Comparison of ENCODE assay signal across 10 mouse cellular contexts in genomic region chr4:129191691-129192090, GRCm38 (mm10). TPM values are rescaled to one million over a fixed set of nuclear protein-coding genes. Genes with fewer than 3 reads are reported as not detected.
A peak's percentile ranks its signal among the peaks of the same experiment; 100 is the strongest.
DNase-seq lines count a peak whose midpoint lies in the region; ATAC-seq and TF ChIP-seq lines count a peak whose summit lies in the region.
"Had no signal": no experiment of that assay in that cellular context is flagged by ENCODE, and none has a peak within 500 bp of the region (broad histone marks: within the 10 kb centered on the region; RNA-seq: fewer than 3 reads in every experiment).

No protein-coding gene starts in this region.

- H3K4me1 ChIP-seq in hindbrain, embryonic 13.5 days (replicated peaks), result peaks cover 41% of the 10 kb centered on the region
- H3K4me1 ChIP-seq in hindbrain, postnatal 0 days (ENCODE audit: insufficient read depth, low read length), result peaks cover 11% of the 10 kb centered on the region
- H3K4me1 ChIP-seq in stomach, embryonic 15.5 days, result peaks cover 12% of the 10 kb centered on the region
- peaks cover 5% of the 10 kb centered on the region; the same call in 1 of the 2 replicates for H3K4me1 ChIP-seq in stomach, postnatal 0 days (replicated peaks; ENCODE audit: control insufficient read depth, insufficient read depth)
- peaks cover 19% of the 10 kb centered on the region for H3K4me1 ChIP-seq in limb, embryonic 12.5 days (replicated peaks)

- H3K4me2 ChIP-seq in hindbrain, embryonic 13.5 days, result no peak overlapping the region
- H3K4me2 ChIP-seq in hindbrain, postnatal 0 days (ENCODE audit: low read depth, low read length), result no peak overlapping the region; the same call in 1 of the 2 replicates
- H3K4me2 ChIP-seq in stomach, embryonic 15.5 days, result peak overlapping the region; percentile 65; the same call in 1 of the 2 replicates
- no peak overlapping the region for H3K4me2 ChIP-seq in stomach, postnatal 0 days (replicated peaks; ENCODE audit: low read depth)
- peak overlapping the region; percentile 86; the same call in 1 of the 2 replicates for H3K4me2 ChIP-seq in limb, embryonic 12.5 days

- DNase-seq in hindbrain, postnatal 0 days (ENCODE audit: low spot score), result no peak
- DNase-seq in stomach, postnatal 0 days (ENCODE audit: low spot score), result no peak
- DNase-seq in layer of hippocampus, adult 9-11 months, result no peak
- no peak for DNase-seq in embryo, embryonic 10 days (ENCODE audit: low spot score)
- no peak for DNase-seq in adrenal gland, postnatal 36 days
- DNase-seq: lung, postnatal 10 days had no signal

- no peak overlapping the region for H3K27ac ChIP-seq in hindbrain, embryonic 13.5 days
- no peak overlapping the region for H3K27ac ChIP-seq in hindbrain, postnatal 0 days
- no peak overlapping the region for H3K27ac ChIP-seq in stomach, embryonic 15.5 days
- H3K27ac ChIP-seq in stomach, postnatal 0 days (replicated peaks), result no peak overlapping the region
- no peak overlapping the region for H3K27ac ChIP-seq in limb, embryonic 12.5 days
- H3K27ac ChIP-seq: heart, embryonic 15.5 days had no signal

- TF ChIP-seq CTCF in hindbrain, postnatal 0 days (IDR thresholded peaks at IDR 0.05; ENCODE audit: low read depth), result no peak
- TF ChIP-seq CTCF in stomach, postnatal 0 days (IDR thresholded peaks at IDR 0.05; ENCODE audit: low read depth), result no peak

- 74% methylated on average over 5 of the region's 5 CpGs for WGBS in hindbrain, embryonic 13.5 days
- 77% methylated on average over 5 of the region's 5 CpGs for WGBS in hindbrain, postnatal 0 days
- 76% methylated on average over 5 of the region's 5 CpGs for WGBS in stomach, embryonic 15.5 days
- 70% methylated on average over 5 of the region's 5 CpGs for WGBS in stomach, postnatal 0 days
- 72% methylated on average over 5 of the region's 5 CpGs for WGBS in limb, embryonic 12.5 days

- no peak for TF ChIP-seq EP300 in stomach, postnatal 0 days (optimal IDR thresholded peaks at IDR 0.05)

- H3K36me3 ChIP-seq in hindbrain, embryonic 13.5 days, result peaks cover 31% of the 10 kb centered on the region
- H3K36me3 ChIP-seq in hindbrain, postnatal 0 days (ENCODE audit: insufficient read depth, low read length), result peaks cover 10% of the 10 kb centered on the region; the same call in 1 of the 2 replicates
- H3K36me3 ChIP-seq in stomach, embryonic 15.5 days, result peaks cover 2% of the 10 kb centered on the region; the same call in 1 of the 2 replicates
- no peaks in the 10 kb centered on the region; the same call in 1 of the 2 replicates for H3K36me3 ChIP-seq in stomach, postnatal 0 days (ENCODE audit: control insufficient read depth, insufficient read depth, low read length)
- H3K36me3 ChIP-seq in limb, embryonic 12.5 days, result peaks cover 34% of the 10 kb centered on the region

- H3K27me3 ChIP-seq in hindbrain, embryonic 13.5 days, result no peaks in the 10 kb centered on the region
- H3K27me3 ChIP-seq in hindbrain, postnatal 0 days (ENCODE audit: insufficient read depth, low read length), result no peaks in the 10 kb centered on the region
- no peaks in the 10 kb centered on the region for H3K27me3 ChIP-seq in stomach, embryonic 15.5 days (replicated peaks)
- H3K27me3 ChIP-seq in stomach, postnatal 0 days (ENCODE audit: control insufficient read depth, insufficient read depth, low read length), result no peaks in the 10 kb centered on the region
- no peaks in the 10 kb centered on the region for H3K27me3 ChIP-seq in limb, embryonic 12.5 days
- H3K27me3 ChIP-seq: heart, embryonic 15.5 days had no signal

- H3K9me3 ChIP-seq in hindbrain, embryonic 13.5 days, result no peaks in the 10 kb centered on the region
- no peaks in the 10 kb centered on the region for H3K9me3 ChIP-seq in hindbrain, postnatal 0 days (ENCODE audit: low read length)
- no peaks in the 10 kb centered on the region for H3K9me3 ChIP-seq in stomach, embryonic 15.5 days
- H3K9me3 ChIP-seq in stomach, postnatal 0 days (ENCODE audit: control insufficient read depth, low read length), result no peaks in the 10 kb centered on the region
- H3K9me3 ChIP-seq in limb, embryonic 12.5 days, result no peaks in the 10 kb centered on the region
- H3K9me3 ChIP-seq: heart, embryonic 15.5 days had no signal

- peak overlapping the region; percentile 87 for H3K9ac ChIP-seq in hindbrain, embryonic 13.5 days
- no peak overlapping the region for H3K9ac ChIP-seq in hindbrain, postnatal 0 days (replicated peaks; ENCODE audit: low read length)
- H3K9ac ChIP-seq in stomach, embryonic 15.5 days, result no peak overlapping the region
- H3K9ac ChIP-seq in stomach, postnatal 0 days (ENCODE audit: low read length), result no peak overlapping the region
- H3K9ac ChIP-seq in limb, embryonic 12.5 days (replicated peaks), result no peak overlapping the region

- H3K4me3 ChIP-seq in hindbrain, embryonic 13.5 days, result peak overlapping the region; percentile 90; the same call in 1 of the 2 replicates
- H3K4me3 ChIP-seq in hindbrain, postnatal 0 days (ENCODE audit: low read length), result no peak overlapping the region
- peak overlapping the region; percentile 92; the same call in 1 of the 2 replicates for H3K4me3 ChIP-seq in stomach, embryonic 15.5 days (replicated peaks)
- H3K4me3 ChIP-seq in stomach, postnatal 0 days (ENCODE audit: low read depth, low read length), result no peak overlapping the region
- H3K4me3 ChIP-seq in limb, embryonic 12.5 days (replicated peaks), result no peak overlapping the region

- ATAC-seq in hindbrain, embryonic 13.5 days (ENCODE audit: low FRiP score), result no peak
- no peak for ATAC-seq in hindbrain, postnatal 0 days
- ATAC-seq in stomach, embryonic 15.5 days (ENCODE audit: insufficient read depth, low FRiP score, low read depth), result no peak
- ATAC-seq in stomach, postnatal 0 days (ENCODE audit: low FRiP score, low TSS enrichment), result no peak
- no peak for ATAC-seq in limb, embryonic 12.5 days (ENCODE audit: insufficient number of reproducible peaks, insufficient read depth, low FRiP score, low TSS enrichment, low read depth)

RNA-seq across cellular contexts. Expression of gene Yars, which starts 2.1 kb away (rescaled TPM):
- polyA plus RNA-seq in hindbrain, embryonic 13.5 days (2015; fragmentation: Nextera tagmentation; extraction: Ambion mirVana), result 104 and 106 TPM in 2 replicates
- 56.0 and 79.6 TPM in 2 replicates for total RNA-seq in hindbrain, postnatal 0 days (2014; rRNA removed)
- polyA plus RNA-seq in hindbrain, postnatal 0 days (2015; fragmentation: Nextera tagmentation; extraction: Ambion mirVana), result 101 and 102 TPM in 2 replicates
- 72.3 and 80.0 TPM in 2 replicates for polyA plus RNA-seq in stomach, embryonic 15.5 days (2015; fragmentation: Nextera tagmentation; extraction: Ambion mirVana)
- 41.3 and 44.2 TPM in 2 replicates for polyA plus RNA-seq in stomach, postnatal 0 days (2015; fragmentation: Nextera tagmentation; extraction: Ambion mirVana)
- 78.7 and 80.2 TPM in 2 replicates for polyA plus RNA-seq in limb, embryonic 12.5 days (2016; fragmentation: Nextera tagmentation; extraction: Ambion mirVana)
- total RNA-seq in adrenal gland, postnatal 36 days (2021), result 100 to 1,000 TPM in 1 of 2 experiments, 10 to 100 TPM in 1; 95.2 to 102 TPM

RNA-seq across cellular contexts. Expression of gene S100pbp, which starts 2.2 kb away (rescaled TPM):
- 17.6 and 18.0 TPM in 2 replicates for polyA plus RNA-seq in hindbrain, embryonic 13.5 days (2015; fragmentation: Nextera tagmentation; extraction: Ambion mirVana)
- 35.9 and 36.8 TPM in 2 replicates for total RNA-seq in hindbrain, postnatal 0 days (2014; rRNA removed)
- 16.2 and 16.9 TPM in 2 replicates for polyA plus RNA-seq in hindbrain, postnatal 0 days (2015; fragmentation: Nextera tagmentation; extraction: Ambion mirVana)
- 13.1 and 14.1 TPM in 2 replicates for polyA plus RNA-seq in stomach, embryonic 15.5 days (2015; fragmentation: Nextera tagmentation; extraction: Ambion mirVana)
- polyA plus RNA-seq in stomach, postnatal 0 days (2015; fragmentation: Nextera tagmentation; extraction: Ambion mirVana), result 3.7 and 4.5 TPM in 2 replicates
- polyA plus RNA-seq in limb, embryonic 12.5 days (2016; fragmentation: Nextera tagmentation; extraction: Ambion mirVana), result 31.2 and 32.7 TPM in 2 replicates
- 10 to 100 TPM; 23.1 to 23.6 TPM for total RNA-seq in adrenal gland, postnatal 36 days (2021)

RNA-seq across cellular contexts. Expression of gene Fndc5, which starts 54.9 kb away (rescaled TPM):
- polyA plus RNA-seq in hindbrain, embryonic 13.5 days (2015; fragmentation: Nextera tagmentation; extraction: Ambion mirVana), result 5.4 and 6.5 TPM in 2 replicates
- 33.5 and 38.4 TPM in 2 replicates for total RNA-seq in hindbrain, postnatal 0 days (2014; rRNA removed)
- 19.6 and 20.1 TPM in 2 replicates for polyA plus RNA-seq in hindbrain, postnatal 0 days (2015; fragmentation: Nextera tagmentation; extraction: Ambion mirVana)
- polyA plus RNA-seq in stomach, embryonic 15.5 days (2015; fragmentation: Nextera tagmentation; extraction: Ambion mirVana), result 2.7 and 2.8 TPM in 2 replicates
- 2.0 and 2.4 TPM in 2 replicates for polyA plus RNA-seq in stomach, postnatal 0 days (2015; fragmentation: Nextera tagmentation; extraction: Ambion mirVana)
- 11.3 and 11.6 TPM in 2 replicates for polyA plus RNA-seq in limb, embryonic 12.5 days (2016; fragmentation: Nextera tagmentation; extraction: Ambion mirVana)
- total RNA-seq in adrenal gland, postnatal 36 days (2021), result 1 to 10 TPM; 2.2 to 7.2 TPM

Comparison
In these comparisons a context has a peak if more than half of its experiments do, and no peak if none do; other contexts are left out.
1. H3K4me2 ChIP-seq: peak in stomach, embryonic 15.5 days (single experiment) and limb, embryonic 12.5 days (single experiment); none in hindbrain, embryonic 13.5 days (single experiment), hindbrain, postnatal 0 days (single experiment) and stomach, postnatal 0 days (single experiment).
2. H3K4me3 ChIP-seq: peak in hindbrain, embryonic 13.5 days (single experiment) and stomach, embryonic 15.5 days (single experiment); none in hindbrain, postnatal 0 days (single experiment), stomach, postnatal 0 days (single experiment) and limb, embryonic 12.5 days (single experiment).